Mouse (Mus musculus): ENCODE results near the gene Snupn. TPM values are rescaled to one million over a fixed set of nuclear protein-coding genes. Genes with fewer than 3 reads are reported as not detected.

Gene Snupn
- polyA plus RNA-seq, 1 experiment: 14.9 TPM

- WGBS: 74% methylated on average over 5 of the region's 5 CpGs
- no peak for TF ChIP-seq POLR2A (IDR thresholded peaks at IDR 0.05; ENCODE audit: borderline replicate concordance, control insufficient read depth, low read depth, low read length)
- no peak for TF ChIP-seq CTCF (IDR thresholded peaks at IDR 0.05; ENCODE audit: control insufficient read depth, insufficient read depth, low read length)
- H3K4me1 ChIP-seq (ENCODE audit: control insufficient read depth, insufficient read depth, low read length): no peaks in the 10 kb centered on the region
- no peak overlapping the region for H3K27ac ChIP-seq (ENCODE audit: control insufficient read depth, insufficient read depth, low read depth, low read length, poor library complexity)
- H3K4me3 ChIP-seq (replicated peaks; ENCODE audit: control insufficient read depth, low read depth, low read length): no peak overlapping the region
These were observed 34.8 kb upstream of the Snupn start for GRCm38 (mm10) chr9:56915695-56916410.

- WGBS: 86% methylated on average over 2 of the region's 2 CpGs
- Histone ChIP-seq H3K27ac (ENCODE audit: control insufficient read depth, insufficient read depth, low read depth, low read length, poor library complexity) (no peak overlapping the region), H3K4me3 (replicated peaks; ENCODE audit: control insufficient read depth, low read depth, low read length) (no peak overlapping the region), H3K4me1 (ENCODE audit: control insufficient read depth, insufficient read depth, low read length) (no peaks in the 10 kb centered on the region)
- TF ChIP-seq CTCF (IDR thresholded peaks at IDR 0.05; ENCODE audit: control insufficient read depth, insufficient read depth, low read length): no peak
- no peak for TF ChIP-seq POLR2A (IDR thresholded peaks at IDR 0.05; ENCODE audit: borderline replicate concordance, control insufficient read depth, low read depth, low read length)
These were observed 33.5 kb upstream of the Snupn start for GRCm38 (mm10) chr9:56917131-56917530.

- H3K27ac ChIP-seq (ENCODE audit: control insufficient read depth, insufficient read depth, low read depth, low read length, poor library complexity): no peak overlapping the region
- 90% methylated on average over 13 of the region's 13 CpGs for WGBS
- TF ChIP-seq CTCF (IDR thresholded peaks at IDR 0.05; ENCODE audit: control insufficient read depth, insufficient read depth, low read length) (no peak), POLR2A (IDR thresholded peaks at IDR 0.05; ENCODE audit: borderline replicate concordance, control insufficient read depth, low read depth, low read length) (no peak)
- H3K4me3 ChIP-seq (replicated peaks; ENCODE audit: control insufficient read depth, low read depth, low read length): no peak overlapping the region
- H3K4me1 ChIP-seq (ENCODE audit: control insufficient read depth, insufficient read depth, low read length): no peaks in the 10 kb centered on the region
These were observed 32.2 kb upstream of the Snupn start for GRCm38 (mm10) chr9:56918466-56918865.

- TF ChIP-seq CTCF (IDR thresholded peaks at IDR 0.05; ENCODE audit: control insufficient read depth, insufficient read depth, low read length) (no peak), POLR2A (IDR thresholded peaks at IDR 0.05; ENCODE audit: borderline replicate concordance, control insufficient read depth, low read depth, low read length) (no peak)
- whole genome bisulfite sequencing: 87% methylated on average over 4 of the region's 4 CpGs
- no peak overlapping the region for H3K4me3 ChIP-seq (replicated peaks; ENCODE audit: control insufficient read depth, low read depth, low read length)
- no peaks in the 10 kb centered on the region for H3K4me1 ChIP-seq (ENCODE audit: control insufficient read depth, insufficient read depth, low read length)
- no peak overlapping the region for H3K27ac ChIP-seq (ENCODE audit: control insufficient read depth, insufficient read depth, low read depth, low read length, poor library complexity)
These were observed 27.9 kb upstream of the Snupn start for GRCm38 (mm10) chr9:56922746-56923145.

- no peak for TF ChIP-seq POLR2A (IDR thresholded peaks at IDR 0.05; ENCODE audit: borderline replicate concordance, control insufficient read depth, low read depth, low read length)
- TF ChIP-seq CTCF (IDR thresholded peaks at IDR 0.05; ENCODE audit: control insufficient read depth, insufficient read depth, low read length): no peak
- Histone ChIP-seq H3K4me1 (ENCODE audit: control insufficient read depth, insufficient read depth, low read length) (no peaks in the 10 kb centered on the region; the same call in 1 of the 2 replicates), H3K4me3 (replicated peaks; ENCODE audit: control insufficient read depth, low read depth, low read length) (no peak overlapping the region), H3K27ac (ENCODE audit: control insufficient read depth, insufficient read depth, low read depth, low read length, poor library complexity) (no peak overlapping the region)
- 61% methylated on average over 8 of the region's 8 CpGs for WGBS
These were observed 26.6 kb upstream of the Snupn start for GRCm38 (mm10) chr9:56923841-56924650.

GRCm38 (mm10) chr9:56924651-56925027 is 26.0 kb upstream of the Snupn start:
- H3K27ac ChIP-seq (ENCODE audit: control insufficient read depth, insufficient read depth, low read depth, low read length, poor library complexity): no peak overlapping the region
- WGBS: 18% methylated on average over 7 of the region's 7 CpGs
- TF ChIP-seq POLR2A (IDR thresholded peaks at IDR 0.05; ENCODE audit: borderline replicate concordance, control insufficient read depth, low read depth, low read length) (no peak), CTCF (IDR thresholded peaks at IDR 0.05; ENCODE audit: control insufficient read depth, insufficient read depth, low read length) (no peak)
- H3K4me1 ChIP-seq (ENCODE audit: control insufficient read depth, insufficient read depth, low read length): no peaks in the 10 kb centered on the region; the same call in 1 of the 2 replicates
- H3K4me3 ChIP-seq (replicated peaks; ENCODE audit: control insufficient read depth, low read depth, low read length): no peak overlapping the region

GRCm38 (mm10) chr9:56925291-56926024 is 25.2 kb upstream of the Snupn start:
- TF ChIP-seq POLR2A (IDR thresholded peaks at IDR 0.05; ENCODE audit: borderline replicate concordance, control insufficient read depth, low read depth, low read length) (no peak), CTCF (IDR thresholded peaks at IDR 0.05; ENCODE audit: control insufficient read depth, insufficient read depth, low read length) (no peak)
- 91% methylated on average over 26 of the region's 26 CpGs for WGBS
- H3K4me1 ChIP-seq (ENCODE audit: control insufficient read depth, insufficient read depth, low read length): no peaks in the 10 kb centered on the region; the same call in 1 of the 2 replicates
- no peak overlapping the region for H3K27ac ChIP-seq (ENCODE audit: control insufficient read depth, insufficient read depth, low read depth, low read length, poor library complexity)
- no peak overlapping the region for H3K4me3 ChIP-seq (replicated peaks; ENCODE audit: control insufficient read depth, low read depth, low read length)

- H3K27ac ChIP-seq (ENCODE audit: control insufficient read depth, insufficient read depth, low read depth, low read length, poor library complexity): no peak overlapping the region
- 87% methylated on average over 10 of the region's 10 CpGs for WGBS
- no peak overlapping the region for H3K4me3 ChIP-seq (replicated peaks; ENCODE audit: control insufficient read depth, low read depth, low read length)
- no peak for TF ChIP-seq CTCF (IDR thresholded peaks at IDR 0.05; ENCODE audit: control insufficient read depth, insufficient read depth, low read length)
- TF ChIP-seq POLR2A (IDR thresholded peaks at IDR 0.05; ENCODE audit: borderline replicate concordance, control insufficient read depth, low read depth, low read length): no peak
- H3K4me1 ChIP-seq (ENCODE audit: control insufficient read depth, insufficient read depth, low read length): no peaks in the 10 kb centered on the region; the same call in 1 of the 2 replicates
These were observed 24.7 kb upstream of the Snupn start for GRCm38 (mm10) chr9:56926025-56926360.
